Mouse (Mus musculus): Measurements from ENCODE around the gene Ogdh.
A peak's percentile ranks its signal among the peaks of the same experiment; 100 is the strongest.

GRCm38 (mm10) chr11:6319374-6319773 is 27.9 kb downstream of the Ogdh start:
- TF ChIP-seq TBP (IDR thresholded peaks at IDR 0.05; ENCODE audit: low read depth, low read length), result peak; percentile 87
- TF ChIP-seq USF1 (IDR thresholded peaks at IDR 0.05; ENCODE audit: low read depth, low read length), result peak; percentile 28; the same call in 1 of the 2 replicates
- TF ChIP-seq SMC3 (IDR thresholded peaks at IDR 0.05; ENCODE audit: low read depth, low read length), result no peak
- TF ChIP-seq SIN3A (IDR thresholded peaks at IDR 0.05; ENCODE audit: low read length), result peak; percentile 59
- TF ChIP-seq MAFK (IDR thresholded peaks at IDR 0.05; ENCODE audit: borderline replicate concordance, low read depth, low read length), result no peak
- TF ChIP-seq ZNF384 (IDR thresholded peaks at IDR 0.05; ENCODE audit: low read depth, low read length), result no peak
- no peak for TF ChIP-seq NRF1 (IDR thresholded peaks at IDR 0.05; ENCODE audit: insufficient read depth, low read depth, low read length, poor library complexity, severe bottlenecking)
- no peak for TF ChIP-seq CTCF (IDR thresholded peaks at IDR 0.05 in 2 of 3, conservative IDR thresholded peaks at IDR 0.05 in 1 of 3; ENCODE audit: control insufficient read depth in 1 of 3, insufficient read depth in 1 of 3, low read depth in 2 of 3, low read length in 3 of 3, poor library complexity in 1 of 3, severe bottlenecking in 1 of 3)
- TF ChIP-seq POLR2A (IDR thresholded peaks at IDR 0.05; ENCODE audit: control insufficient read depth in 1 of 2, insufficient read depth in 1 of 2, low read depth in 1 of 2, low read length in 2 of 2, poor library complexity in 1 of 2), result no peak
- peak; percentile 34; the same call in 1 of the 2 replicates for TF ChIP-seq GATA1 (IDR thresholded peaks at IDR 0.05; ENCODE audit: low read depth, low read length)
